Mouse (Mus musculus) thymus, postnatal 14 days (tissue): ENCODE data around the gene Mgst3.

Experiments
- DNase-seq: peaks from one replicate; pipeline ENCODE4 v3.0.0; 2021

Gene Mgst3

GRCm38 (mm10) chr1:167393683-167394492 lies at the start of gene Mgst3:
Mgst3 (minus strand) TSS chr1:167393841.
- peak; percentile 97 for DNase-seq

- no peak for DNase-seq
Measured at GRCm38 (mm10) chr1:167438231-167438885, 44.7 kb upstream of the Mgst3 start.

- no peak for DNase-seq
Measured at GRCm38 (mm10) chr1:167437091-167437490, 43.5 kb upstream of the Mgst3 start.

GRCm38 (mm10) chr1:167436186-167436975 lies 42.7 kb upstream of the Mgst3 start:
- DNase-seq = no peak

GRCm38 (mm10) chr1:167434931-167435330 lies 41.3 kb upstream of the Mgst3 start:
- no peak for DNase-seq

GRCm38 (mm10) chr1:167430976-167431676 lies 37.5 kb upstream of the Mgst3 start:
- no peak for DNase-seq

- no peak for DNase-seq
Measured at GRCm38 (mm10) chr1:167426681-167427080, 33.0 kb upstream of the Mgst3 start.

- DNase-seq = no peak
Measured at GRCm38 (mm10) chr1:167425572-167425971, 31.9 kb upstream of the Mgst3 start.

GRCm38 (mm10) chr1:167422501-167423240 lies 29.0 kb upstream of the Mgst3 start:
- DNase-seq = no peak

- peak; percentile 67 for DNase-seq
Measured at GRCm38 (mm10) chr1:167414846-167415245, 21.2 kb upstream of the Mgst3 start.

- DNase-seq = no peak
Measured at GRCm38 (mm10) chr1:167411991-167412715, 18.5 kb upstream of the Mgst3 start.

GRCm38 (mm10) chr1:167409601-167410000 lies 16.0 kb upstream of the Mgst3 start:
- DNase-seq = no peak

GRCm38 (mm10) chr1:167405237-167405636 lies 11.6 kb upstream of the Mgst3 start:
- no peak for DNase-seq

GRCm38 (mm10) chr1:167393281-167393680 lies 360 bp downstream of the Mgst3 start:
- DNase-seq = no peak

- DNase-seq = peak; percentile 22
Measured at GRCm38 (mm10) chr1:167392687-167393086, 954 bp downstream of the Mgst3 start.

- DNase-seq = no peak
Measured at GRCm38 (mm10) chr1:167392031-167392640, 1.5 kb downstream of the Mgst3 start.

GRCm38 (mm10) chr1:167391241-167391640 lies 2.4 kb downstream of the Mgst3 start:
- no peak for DNase-seq

GRCm38 (mm10) chr1:167390381-167390780 lies 3.3 kb downstream of the Mgst3 start:
- no peak for DNase-seq

- DNase-seq = no peak
Measured at GRCm38 (mm10) chr1:167389584-167389983, 4.1 kb downstream of the Mgst3 start.

- no peak for DNase-seq
Measured at GRCm38 (mm10) chr1:167388571-167388970, 5.1 kb downstream of the Mgst3 start.

- DNase-seq = no peak
Measured at GRCm38 (mm10) chr1:167387796-167388195, 5.8 kb downstream of the Mgst3 start.
